Mouse (Mus musculus): ENCODE data around the gene Slc38a9. TPM values are rescaled to one million over a fixed set of nuclear protein-coding genes. Genes with fewer than 3 reads are reported as not detected.
A peak's percentile ranks its signal among the peaks of the same experiment; 100 is the strongest.

Slc38a9 gene
- polyA plus RNA-seq, 1 experiment from 2014 or later: 26.5 TPM

GRCm38 (mm10) chr13:112748808-112749510 is 88.4 kb downstream of the Slc38a9 start:
- no peak overlapping the region for H3K27ac ChIP-seq (ENCODE audit: low read depth, low read length)
- H3K36me3 ChIP-seq (ENCODE audit: control insufficient read depth, insufficient read depth, low read length): no peaks in the 10 kb centered on the region
- H3K4me1 ChIP-seq (ENCODE audit: control insufficient read depth, insufficient read depth, low read length): no peaks in the 10 kb centered on the region
- no peaks in the 10 kb centered on the region for H3K9me3 ChIP-seq (ENCODE audit: control insufficient read depth, low read length)
- H3K4me2 ChIP-seq (ENCODE audit: low read depth, low read length): no peak overlapping the region
- ATAC-seq (ENCODE audit: low read depth): no peak
- no peaks in the 10 kb centered on the region for H3K27me3 ChIP-seq (ENCODE audit: control insufficient read depth, insufficient read depth, low read length)
- no peak overlapping the region for H3K9ac ChIP-seq (replicated peaks; ENCODE audit: low read depth, low read length)
- H3K4me3 ChIP-seq (ENCODE audit: low read depth, low read length): no peak overlapping the region
- 89% methylated on average over 11 of the region's 11 CpGs for WGBS

GRCm38 (mm10) chr13:112749881-112750280 is 89.3 kb downstream of the Slc38a9 start:
- no peaks in the 10 kb centered on the region for H3K4me1 ChIP-seq (ENCODE audit: control insufficient read depth, insufficient read depth, low read length)
- H3K27ac ChIP-seq (ENCODE audit: low read depth, low read length): no peak overlapping the region
- no peak overlapping the region for H3K4me2 ChIP-seq (ENCODE audit: low read depth, low read length)
- H3K4me3 ChIP-seq (ENCODE audit: low read depth, low read length): no peak overlapping the region
- no peak for ATAC-seq (ENCODE audit: low read depth)
- WGBS: 92% methylated on average over 2 of the region's 2 CpGs
- no peaks in the 10 kb centered on the region for H3K9me3 ChIP-seq (ENCODE audit: control insufficient read depth, low read length)
- no peaks in the 10 kb centered on the region for H3K36me3 ChIP-seq (ENCODE audit: control insufficient read depth, insufficient read depth, low read length)
- H3K27me3 ChIP-seq (ENCODE audit: control insufficient read depth, insufficient read depth, low read length): no peaks in the 10 kb centered on the region
- no peak overlapping the region for H3K9ac ChIP-seq (replicated peaks; ENCODE audit: low read depth, low read length)

- no peaks in the 10 kb centered on the region for H3K9me3 ChIP-seq (ENCODE audit: control insufficient read depth, low read length)
- H3K27ac ChIP-seq (ENCODE audit: low read depth, low read length): no peak overlapping the region
- H3K27me3 ChIP-seq (ENCODE audit: control insufficient read depth, insufficient read depth, low read length): no peaks in the 10 kb centered on the region
- WGBS: 38% methylated on average over 18 of the region's 18 CpGs
- ATAC-seq (ENCODE audit: low read depth): 0 out of 2 replicates have a peak, but pooled peaks have one; percentile 44
- no peak overlapping the region for H3K4me2 ChIP-seq (ENCODE audit: low read depth, low read length)
- H3K4me1 ChIP-seq (ENCODE audit: control insufficient read depth, insufficient read depth, low read length): no peaks in the 10 kb centered on the region
- H3K9ac ChIP-seq (replicated peaks; ENCODE audit: low read depth, low read length): no peak overlapping the region
- no peaks in the 10 kb centered on the region for H3K36me3 ChIP-seq (ENCODE audit: control insufficient read depth, insufficient read depth, low read length)
- no peak overlapping the region for H3K4me3 ChIP-seq (ENCODE audit: low read depth, low read length)
These were observed 91.1 kb downstream of the Slc38a9 start for GRCm38 (mm10) chr13:112751454-112752308.

GRCm38 (mm10) chr13:112752309-112752975 is 91.9 kb downstream of the Slc38a9 start:
- no peak overlapping the region for H3K27ac ChIP-seq (ENCODE audit: low read depth, low read length)
- H3K4me3 ChIP-seq (ENCODE audit: low read depth, low read length): no peak overlapping the region
- H3K4me1 ChIP-seq (ENCODE audit: control insufficient read depth, insufficient read depth, low read length): no peaks in the 10 kb centered on the region
- H3K4me2 ChIP-seq (ENCODE audit: low read depth, low read length): no peak overlapping the region
- no peak for ATAC-seq (ENCODE audit: low read depth)
- H3K9me3 ChIP-seq (ENCODE audit: control insufficient read depth, low read length): no peaks in the 10 kb centered on the region
- no peak overlapping the region for H3K9ac ChIP-seq (replicated peaks; ENCODE audit: low read depth, low read length)
- H3K36me3 ChIP-seq (ENCODE audit: control insufficient read depth, insufficient read depth, low read length): no peaks in the 10 kb centered on the region
- no peaks in the 10 kb centered on the region for H3K27me3 ChIP-seq (ENCODE audit: control insufficient read depth, insufficient read depth, low read length)
- WGBS: 74% methylated on average over 11 of the region's 11 CpGs

- 91% methylated on average over 9 of the region's 9 CpGs for WGBS
These were observed 93.0 kb downstream of the Slc38a9 start for GRCm38 (mm10) chr13:112753522-112753921.

GRCm38 (mm10) chr13:112754871-112755270 is 94.3 kb downstream of the Slc38a9 start:
- H3K9me3 ChIP-seq (ENCODE audit: control insufficient read depth, low read length): no peaks in the 10 kb centered on the region
- ATAC-seq (ENCODE audit: low read depth): no peak
- 66% methylated on average over 4 of the region's 4 CpGs for WGBS

More at GRCm38 (mm10) chr13:112753522-112753921, 93.0 kb downstream of the Slc38a9 start:
- H3K27ac ChIP-seq (ENCODE audit: low read depth, low read length): no peak overlapping the region
- ATAC-seq (ENCODE audit: low read depth): no peak
- no peaks in the 10 kb centered on the region for H3K9me3 ChIP-seq (ENCODE audit: control insufficient read depth, low read length)
- no peak overlapping the region for H3K4me2 ChIP-seq (ENCODE audit: low read depth, low read length)
- no peak overlapping the region for H3K4me3 ChIP-seq (ENCODE audit: low read depth, low read length)
- no peaks in the 10 kb centered on the region for H3K4me1 ChIP-seq (ENCODE audit: control insufficient read depth, insufficient read depth, low read length)
- H3K27me3 ChIP-seq (ENCODE audit: control insufficient read depth, insufficient read depth, low read length): no peaks in the 10 kb centered on the region
- no peak overlapping the region for H3K9ac ChIP-seq (replicated peaks; ENCODE audit: low read depth, low read length)
- no peaks in the 10 kb centered on the region for H3K36me3 ChIP-seq (ENCODE audit: control insufficient read depth, insufficient read depth, low read length)

GRCm38 (mm10) chr13:112755507-112756010 is 95.0 kb downstream of the Slc38a9 start:
- ATAC-seq (ENCODE audit: low read depth): no peak
- H3K4me1 ChIP-seq (ENCODE audit: control insufficient read depth, insufficient read depth, low read length): no peaks in the 10 kb centered on the region
- H3K9ac ChIP-seq (replicated peaks; ENCODE audit: low read depth, low read length): no peak overlapping the region
- H3K9me3 ChIP-seq (ENCODE audit: control insufficient read depth, low read length): no peaks in the 10 kb centered on the region
- H3K27me3 ChIP-seq (ENCODE audit: control insufficient read depth, insufficient read depth, low read length): no peaks in the 10 kb centered on the region
- H3K4me2 ChIP-seq (ENCODE audit: low read depth, low read length): no peak overlapping the region
- H3K27ac ChIP-seq (ENCODE audit: low read depth, low read length): no peak overlapping the region
- H3K36me3 ChIP-seq (ENCODE audit: control insufficient read depth, insufficient read depth, low read length): no peaks in the 10 kb centered on the region
- H3K4me3 ChIP-seq (ENCODE audit: low read depth, low read length): no peak overlapping the region
- WGBS: 60% methylated on average over 11 of the region's 11 CpGs

More at GRCm38 (mm10) chr13:112754871-112755270, 94.3 kb downstream of the Slc38a9 start:
- Histone ChIP-seq H3K27ac (ENCODE audit: low read depth, low read length) (no peak overlapping the region), H3K4me2 (ENCODE audit: low read depth, low read length) (no peak overlapping the region), H3K36me3 (ENCODE audit: control insufficient read depth, insufficient read depth, low read length) (no peaks in the 10 kb centered on the region), H3K27me3 (ENCODE audit: control insufficient read depth, insufficient read depth, low read length) (no peaks in the 10 kb centered on the region), H3K4me1 (ENCODE audit: control insufficient read depth, insufficient read depth, low read length) (no peaks in the 10 kb centered on the region), H3K9ac (replicated peaks; ENCODE audit: low read depth, low read length) (no peak overlapping the region), H3K4me3 (ENCODE audit: low read depth, low read length) (no peak overlapping the region)

- no peaks in the 10 kb centered on the region for H3K36me3 ChIP-seq (ENCODE audit: control insufficient read depth, insufficient read depth, low read length)
- H3K27me3 ChIP-seq (ENCODE audit: control insufficient read depth, insufficient read depth, low read length): no peaks in the 10 kb centered on the region
- 87% methylated on average over 9 of the region's 9 CpGs for WGBS
- no peak overlapping the region for H3K4me2 ChIP-seq (ENCODE audit: low read depth, low read length)
- ATAC-seq (ENCODE audit: low read depth): no peak
- no peak overlapping the region for H3K4me3 ChIP-seq (ENCODE audit: low read depth, low read length)
- no peak overlapping the region for H3K9ac ChIP-seq (replicated peaks; ENCODE audit: low read depth, low read length)
- no peaks in the 10 kb centered on the region for H3K9me3 ChIP-seq (ENCODE audit: control insufficient read depth, low read length)
- H3K4me1 ChIP-seq (ENCODE audit: control insufficient read depth, insufficient read depth, low read length): no peaks in the 10 kb centered on the region
- H3K27ac ChIP-seq (ENCODE audit: low read depth, low read length): no peak overlapping the region
These were observed 96.8 kb downstream of the Slc38a9 start for GRCm38 (mm10) chr13:112757395-112757794.
